8 mouse cellular contexts compared by ENCODE assay signal in genomic region chr11:97575638-97576037, GRCm38 (mm10). TPM values are rescaled to one million over a fixed set of nuclear protein-coding genes. Genes with fewer than 3 reads are reported as not detected.
DNase-seq lines count a peak whose midpoint lies in the region; ATAC-seq and TF ChIP-seq lines count a peak whose summit lies in the region.

No protein-coding gene starts in this region.

- peak; percentile 53 for ATAC-seq in hindbrain, postnatal 0 days
- peak; percentile 93 for ATAC-seq in megakaryocyte progenitor cell, adult 5-6 weeks (replicated peaks; ENCODE audit: poor library complexity)

- no peak overlapping the region for H3K27ac ChIP-seq in gastrocnemius, adult 2 months
- H3K27ac ChIP-seq in hindbrain, postnatal 0 days = peak overlapping the region; percentile 96

- intact Hi-C loops in gastrocnemius, adult 2 months (cut with DNase I) = loop anchor here (5.0 kb wide), 1 partner anchor 88 kb away; no protein-coding TSS in a partner anchor
- intact Hi-C loops in left cerebral cortex, postnatal 10 days (cut with DNase I) = no loop called here

- H3K9ac ChIP-seq in hindbrain, postnatal 0 days (replicated peaks; ENCODE audit: low read length) = peak overlapping the region; percentile 92

- no peaks in the 10 kb centered on the region for H3K36me3 ChIP-seq in hindbrain, postnatal 0 days (ENCODE audit: insufficient read depth, low read length)

- no peaks in the 10 kb centered on the region for H3K9me3 ChIP-seq in hindbrain, postnatal 0 days (ENCODE audit: low read length)

- no peaks in the 10 kb centered on the region for H3K27me3 ChIP-seq in hindbrain, postnatal 0 days (ENCODE audit: insufficient read depth, low read length)

- H3K4me1 ChIP-seq in hindbrain, postnatal 0 days (ENCODE audit: insufficient read depth, low read length) = peaks cover 36% of the 10 kb centered on the region

- peak overlapping the region; percentile 79 for H3K4me2 ChIP-seq in hindbrain, postnatal 0 days (ENCODE audit: low read depth, low read length)

- peak; percentile 81 for TF ChIP-seq CTCF in gastrocnemius, adult 2 months (IDR thresholded peaks at IDR 0.05)
- peak; percentile 97 for TF ChIP-seq CTCF in hindbrain, postnatal 0 days (IDR thresholded peaks at IDR 0.05; ENCODE audit: low read depth)

- H3K4me3 ChIP-seq in gastrocnemius, adult 2 months = peak overlapping the region; percentile 79
- peak overlapping the region; percentile 72 for H3K4me3 ChIP-seq in hindbrain, postnatal 0 days (ENCODE audit: low read length)

- DNase-seq in Muller cell, postnatal 12 days (ENCODE audit: inconsistent ontology term) = peak; percentile 73
- peak; percentile 93 for DNase-seq in cerebellum, adult 9-10 months
- DNase-seq in gastrocnemius, adult 2 months = peak; percentile 85
- DNase-seq in hindbrain, postnatal 0 days (ENCODE audit: low spot score) = peak; percentile 92
- peak; percentile 68 to 88 for DNase-seq in left cerebral cortex, postnatal 10 days (ENCODE audit: extremely low spot score in 1 of 2, low spot score in 2 of 2)
- DNase-seq in right cerebral cortex, postnatal 4 days = peak; percentile 91
- no peak for DNase-seq in adipocyte (ENCODE audit: low spot score)

- under 1% methylated on average over 17 of the region's 18 CpGs for WGBS in hindbrain, postnatal 0 days

RNA-seq across cellular contexts. Expression of gene Srcin1, which starts 0.3 kb away (rescaled TPM):
- total RNA-seq in gastrocnemius, adult 2 months (2021) = 1 to 10 TPM in 1 of 2 experiments, under 1 TPM in 1; 0.61 to 1.2 TPM
- total RNA-seq in hindbrain, postnatal 0 days (2014; rRNA removed) = 104 and 141 TPM in 2 replicates
- 14.3 and 14.7 TPM in 2 replicates for polyA plus RNA-seq in hindbrain, postnatal 0 days (2015; fragmentation: Nextera tagmentation; extraction: Ambion mirVana)
- 100 to 1,000 TPM; 281 to 294 TPM for total RNA-seq in left cerebral cortex, postnatal 10 days (2021)
- 0.02 TPM in 1 of 2 replicates, not detected in the other for total RNA-seq in megakaryocyte progenitor cell, adult 5-6 weeks (2015)
- not detected in 2 replicates for total RNA-seq in megakaryocyte progenitor cell, adult 5-6 weeks (2017)

RNA-seq across cellular contexts. Expression of gene Epop, which starts 53.9 kb away (rescaled TPM):
- total RNA-seq in gastrocnemius, adult 2 months (2021) = 1 to 10 TPM in 1 of 2 experiments, under 1 TPM in 1; 0.98 to 1.5 TPM
- 11.0 and 12.0 TPM in 2 replicates for total RNA-seq in hindbrain, postnatal 0 days (2014; rRNA removed)
- polyA plus RNA-seq in hindbrain, postnatal 0 days (2015; fragmentation: Nextera tagmentation; extraction: Ambion mirVana) = 2.3 and 2.4 TPM in 2 replicates
- 10 to 100 TPM; 15.0 to 18.4 TPM for total RNA-seq in left cerebral cortex, postnatal 10 days (2021)
- 3.4 and 4.0 TPM in 2 replicates for total RNA-seq in megakaryocyte progenitor cell, adult 5-6 weeks (2015)
- 0.62 and 0.91 TPM in 2 replicates for total RNA-seq in megakaryocyte progenitor cell, adult 5-6 weeks (2017)

Comparison
In these comparisons a context has a peak if more than half of its experiments do, and no peak if none do; other contexts are left out.
1. RNA of gene Srcin1, which starts 0.3 kb away (total RNA-seq): 281 to 294 TPM in left cerebral cortex, postnatal 10 days and 104 to 141 TPM in hindbrain, postnatal 0 days; 0.61 to 1.2 TPM in gastrocnemius, adult 2 months and 0.02 TPM in megakaryocyte progenitor cell, adult 5-6 weeks; every median in the first group is over 10 times any median in the second.